Mouse (Mus musculus): ENCODE results near the gene Saxo1. TPM values are rescaled to one million over a fixed set of nuclear protein-coding genes. Genes with fewer than 3 reads are reported as not detected.

Gene Saxo1
- polyA plus RNA-seq, 1 experiment from 2014 or later, result not detected

DNA sequence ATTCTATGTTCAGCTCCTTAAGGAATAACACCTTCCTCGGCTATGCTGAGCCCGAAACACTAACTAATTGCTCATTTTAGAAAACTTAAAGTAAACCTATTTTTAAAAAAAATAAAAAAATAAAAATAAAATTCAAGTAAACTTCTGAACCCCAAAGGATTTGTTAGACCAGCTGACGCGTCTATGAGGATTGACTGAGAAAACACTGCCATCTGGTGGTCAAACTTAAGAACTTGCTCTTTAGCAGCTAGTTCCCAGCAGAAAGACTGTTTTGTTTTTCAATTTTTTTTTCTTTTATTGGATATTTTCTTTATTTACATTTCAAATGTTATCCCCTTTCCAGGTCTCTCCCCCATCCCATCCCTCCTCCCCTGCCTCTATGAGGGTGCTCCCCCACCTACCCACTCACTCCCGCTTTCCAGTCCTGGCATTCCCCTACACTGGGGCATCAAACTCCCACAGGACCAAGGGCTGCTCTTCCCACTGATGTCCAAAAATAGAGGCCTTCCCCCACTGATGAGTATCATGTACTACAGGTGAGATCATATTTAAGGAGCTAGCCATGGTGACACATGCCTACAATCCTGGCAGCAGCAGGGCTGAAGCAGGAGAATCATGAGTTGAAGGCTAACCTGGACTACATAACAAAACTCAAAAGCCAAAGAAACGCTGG lies 3.0 kb downstream of the Saxo1 start:
- peak; percentile 70 for ATAC-seq (replicated peaks)
- Histone ChIP-seq H3K36me3 (replicated peaks) (no peaks in the 10 kb centered on the region), H3K4me3 (no peak overlapping the region), H3K4me2 (no peak overlapping the region), H3K9ac (no peak overlapping the region), H3K4me1 (no peaks in the 10 kb centered on the region), H3K9me3 (no peaks in the 10 kb centered on the region), H3K27me3 (replicated peaks) (no peaks in the 10 kb centered on the region), H3K27ac (no peak overlapping the region)
- WGBS, result 26% methylated on average over 6 of the region's 6 CpGs

GRCm38 (mm10) chr4:86548332-86548731 lies 9.8 kb downstream of the Saxo1 start:
- no peak overlapping the region for H3K4me3 ChIP-seq
- H3K27me3 ChIP-seq (replicated peaks), result no peaks in the 10 kb centered on the region
- no peaks in the 10 kb centered on the region for H3K9me3 ChIP-seq
- no peaks in the 10 kb centered on the region for H3K4me1 ChIP-seq
- no peak for ATAC-seq (replicated peaks)
- 89% methylated on average over 9 of the region's 9 CpGs for WGBS
- H3K4me2 ChIP-seq, result no peak overlapping the region
- no peak overlapping the region for H3K27ac ChIP-seq
- no peak overlapping the region for H3K9ac ChIP-seq
- no peaks in the 10 kb centered on the region for H3K36me3 ChIP-seq (replicated peaks)

DNA sequence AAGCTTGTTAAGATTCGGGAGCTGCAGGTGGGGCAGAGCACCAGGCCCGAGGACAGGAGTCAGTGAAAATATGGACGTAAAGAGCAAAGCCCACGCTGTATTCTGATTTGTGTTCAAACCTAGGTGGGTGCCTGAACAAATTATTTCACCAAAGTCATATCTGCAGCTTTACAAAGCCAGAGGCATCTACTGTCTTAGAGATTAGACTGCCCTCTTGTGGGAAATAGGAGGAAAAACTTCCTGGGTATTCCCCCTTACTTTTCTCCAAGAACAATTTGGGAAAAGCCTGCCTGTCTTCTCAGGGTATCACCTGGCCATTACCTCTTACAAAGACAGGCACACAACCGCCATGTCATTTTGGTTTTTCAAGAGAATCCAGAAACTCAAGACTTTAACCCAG lies 12.5 kb downstream of the Saxo1 start:
- Histone ChIP-seq H3K27me3 (replicated peaks) (no peaks in the 10 kb centered on the region), H3K4me3 (no peak overlapping the region), H3K9me3 (no peaks in the 10 kb centered on the region), H3K4me2 (no peak overlapping the region), H3K27ac (no peak overlapping the region), H3K36me3 (replicated peaks) (no peaks in the 10 kb centered on the region), H3K4me1 (no peaks in the 10 kb centered on the region), H3K9ac (no peak overlapping the region)
- WGBS, result 61% methylated on average over 5 of the region's 5 CpGs
- no peak; the same call in 1 of the 2 replicates for ATAC-seq (replicated peaks)

GRCm38 (mm10) chr4:86543999-86544398 lies 14.1 kb downstream of the Saxo1 start:
- Histone ChIP-seq H3K4me2 (no peak overlapping the region), H3K4me1 (no peaks in the 10 kb centered on the region), H3K36me3 (replicated peaks) (no peaks in the 10 kb centered on the region), H3K9me3 (no peaks in the 10 kb centered on the region), H3K9ac (no peak overlapping the region), H3K27ac (no peak overlapping the region), H3K27me3 (replicated peaks) (no peaks in the 10 kb centered on the region), H3K4me3 (no peak overlapping the region)
- WGBS, result 62% methylated on average over 3 of the region's 3 CpGs
- no peak for ATAC-seq (replicated peaks)

DNA sequence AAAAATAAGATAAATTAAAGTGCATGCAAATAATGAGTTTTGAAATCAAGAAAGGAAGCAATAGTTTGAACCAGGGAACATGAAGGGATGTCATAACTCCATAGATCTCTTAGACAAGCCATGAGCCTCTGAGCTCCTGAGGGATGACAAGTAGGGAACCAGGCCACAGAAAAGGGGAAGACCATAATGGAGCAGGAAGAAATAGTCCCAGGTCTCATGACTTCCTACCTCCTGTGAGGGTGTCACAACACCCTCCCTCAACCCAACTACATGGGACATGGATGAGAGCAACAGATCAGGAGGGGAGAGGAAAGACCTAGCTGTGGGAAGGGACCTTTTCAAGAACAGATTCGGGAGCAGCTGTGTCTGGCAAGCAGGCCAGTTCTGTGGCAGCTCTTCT lies 16.6 kb downstream of the Saxo1 start:
- Histone ChIP-seq H3K36me3 (replicated peaks) (no peaks in the 10 kb centered on the region), H3K27me3 (replicated peaks) (no peaks in the 10 kb centered on the region), H3K27ac (no peak overlapping the region), H3K4me1 (no peaks in the 10 kb centered on the region), H3K9ac (no peak overlapping the region), H3K9me3 (no peaks in the 10 kb centered on the region), H3K4me3 (no peak overlapping the region), H3K4me2 (no peak overlapping the region)
- no peak for ATAC-seq (replicated peaks)
- WGBS, result 89% methylated on average over 1 of the region's 1 CpGs

GRCm38 (mm10) chr4:86538936-86539335 lies 19.2 kb downstream of the Saxo1 start:
- Histone ChIP-seq H3K4me1 (no peaks in the 10 kb centered on the region), H3K9ac (no peak overlapping the region), H3K27ac (no peak overlapping the region), H3K36me3 (replicated peaks) (no peaks in the 10 kb centered on the region), H3K4me3 (no peak overlapping the region), H3K27me3 (replicated peaks) (no peaks in the 10 kb centered on the region), H3K9me3 (no peaks in the 10 kb centered on the region), H3K4me2 (no peak overlapping the region)
- ATAC-seq (replicated peaks), result no peak
- 92% methylated on average over 5 of the region's 5 CpGs for WGBS

GRCm38 (mm10) chr4:86537972-86538371 lies 20.2 kb downstream of the Saxo1 start:
- WGBS, result 48% methylated on average over 4 of the region's 4 CpGs

DNA sequence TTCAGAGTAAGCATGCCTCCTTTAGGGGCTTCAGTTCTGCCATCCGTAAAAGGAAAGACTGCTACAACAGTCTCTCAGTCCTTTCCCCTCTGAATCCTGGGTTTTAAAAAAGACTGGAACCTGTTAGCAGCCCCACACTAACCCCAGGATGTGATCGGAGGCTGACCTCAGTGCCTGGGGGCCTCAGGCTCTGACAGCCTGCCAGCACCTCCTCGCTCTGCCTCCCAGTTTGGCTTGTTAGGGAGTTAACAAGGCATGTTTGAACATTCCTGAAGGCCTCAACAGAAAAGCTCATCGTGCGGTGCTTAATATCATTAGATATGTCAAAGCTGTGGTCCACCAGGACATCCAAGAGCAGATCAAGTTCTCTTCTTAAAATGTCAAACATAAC lies 24.0 kb downstream of the Saxo1 start:
- Histone ChIP-seq H3K4me2 (no peak overlapping the region), H3K9me3 (no peaks in the 10 kb centered on the region), H3K9ac (no peak overlapping the region), H3K36me3 (replicated peaks) (no peaks in the 10 kb centered on the region), H3K27me3 (replicated peaks) (no peaks in the 10 kb centered on the region), H3K4me1 (no peaks in the 10 kb centered on the region), H3K4me3 (no peak overlapping the region), H3K27ac (no peak overlapping the region)
- WGBS, result 66% methylated on average over 5 of the region's 5 CpGs
- no peak for ATAC-seq (replicated peaks)

More at GRCm38 (mm10) chr4:86537972-86538371, 20.2 kb downstream of the Saxo1 start:
- ATAC-seq (replicated peaks), result no peak
- no peaks in the 10 kb centered on the region for H3K36me3 ChIP-seq (replicated peaks)
- H3K4me3 ChIP-seq, result no peak overlapping the region
- H3K4me2 ChIP-seq, result no peak overlapping the region
- H3K27ac ChIP-seq, result no peak overlapping the region
- H3K4me1 ChIP-seq, result no peaks in the 10 kb centered on the region
- no peak overlapping the region for H3K9ac ChIP-seq
- H3K27me3 ChIP-seq (replicated peaks), result no peaks in the 10 kb centered on the region
- no peaks in the 10 kb centered on the region for H3K9me3 ChIP-seq

GRCm38 (mm10) chr4:86533406-86534090 lies 24.6 kb downstream of the Saxo1 start:
- no peaks in the 10 kb centered on the region for H3K27me3 ChIP-seq (replicated peaks)

DNA sequence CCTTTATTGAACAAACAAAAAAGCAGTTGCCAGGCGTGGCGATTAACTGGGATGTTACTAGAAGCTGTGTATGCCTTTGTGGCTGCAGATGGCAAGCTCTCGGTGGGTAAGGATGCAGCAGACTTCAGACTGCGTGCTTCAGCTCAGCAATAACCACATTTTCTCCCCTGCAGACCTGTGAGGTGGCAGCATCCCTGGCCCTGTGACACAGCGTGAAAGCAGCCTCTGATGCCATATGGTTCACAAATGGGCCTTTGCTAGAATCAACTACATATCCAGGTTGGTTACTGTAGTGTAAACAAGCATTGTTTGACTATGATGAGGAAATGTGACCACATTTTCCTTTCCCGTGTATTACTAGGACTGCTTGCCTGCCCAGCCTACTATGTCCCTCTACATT lies 29.0 kb downstream of the Saxo1 start:
- H3K4me1 ChIP-seq, result no peaks in the 10 kb centered on the region
- H3K27ac ChIP-seq, result no peak overlapping the region
- H3K4me3 ChIP-seq, result no peak overlapping the region
- WGBS, result 77% methylated on average over 6 of the region's 6 CpGs
- H3K36me3 ChIP-seq (replicated peaks), result no peaks in the 10 kb centered on the region
- ATAC-seq (replicated peaks), result no peak
- no peak overlapping the region for H3K4me2 ChIP-seq
- no peaks in the 10 kb centered on the region for H3K27me3 ChIP-seq (replicated peaks)
- no peak overlapping the region for H3K9ac ChIP-seq
- H3K9me3 ChIP-seq, result no peaks in the 10 kb centered on the region

More at GRCm38 (mm10) chr4:86533406-86534090, 24.6 kb downstream of the Saxo1 start:
- H3K4me1 ChIP-seq, result no peaks in the 10 kb centered on the region
- H3K9me3 ChIP-seq, result no peaks in the 10 kb centered on the region
- WGBS, result 90% methylated on average over 8 of the region's 8 CpGs
- H3K4me3 ChIP-seq, result no peak overlapping the region
- no peak overlapping the region for H3K9ac ChIP-seq
- no peak overlapping the region for H3K27ac ChIP-seq
- no peak overlapping the region for H3K4me2 ChIP-seq
- H3K36me3 ChIP-seq (replicated peaks), result no peaks in the 10 kb centered on the region
- no peak for ATAC-seq (replicated peaks)

DNA sequence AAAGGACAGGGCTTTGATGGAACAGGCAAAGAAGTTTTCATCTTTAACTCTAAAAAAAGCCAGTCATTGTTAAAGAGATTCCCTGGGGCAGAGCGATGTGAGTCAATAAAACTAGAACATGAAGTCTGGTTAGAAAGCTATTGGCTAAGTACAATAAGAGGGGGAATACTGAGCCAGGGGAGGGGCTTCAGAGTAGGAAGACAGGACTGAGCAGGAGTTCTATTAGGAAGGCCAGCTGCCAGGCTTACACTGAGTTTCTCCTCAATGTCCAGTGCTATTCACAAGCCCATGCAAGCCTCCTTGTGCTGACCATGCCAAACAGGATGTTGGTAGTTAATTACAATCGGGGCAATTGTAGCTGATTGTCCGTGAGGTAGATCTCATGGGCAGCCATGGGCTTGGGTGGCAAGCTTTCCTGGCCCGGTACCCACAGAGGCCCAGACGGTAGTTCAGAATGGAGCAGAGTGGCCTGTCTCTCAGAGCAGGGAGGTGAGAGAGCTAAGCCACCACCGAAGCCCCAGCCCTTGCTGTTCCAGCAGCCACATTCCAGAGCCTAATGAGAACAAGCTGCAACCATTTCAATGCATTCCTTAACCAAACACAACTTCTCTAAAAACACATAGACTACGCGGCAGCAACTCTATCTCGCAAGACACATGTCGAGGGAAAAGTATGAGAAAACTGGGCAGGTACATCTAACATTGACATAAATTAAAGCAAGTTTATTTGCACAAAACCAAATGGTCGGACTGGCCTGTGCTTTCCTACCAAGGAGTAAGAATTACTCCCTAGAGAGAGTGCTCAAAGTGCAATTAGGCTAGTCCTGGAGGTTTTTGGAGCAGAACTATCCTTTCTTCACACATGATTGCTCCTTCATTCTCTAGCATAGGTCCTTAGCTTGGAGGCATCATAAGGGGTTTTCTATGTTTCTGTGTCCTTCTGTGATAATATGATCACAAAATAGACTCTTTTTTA lies 30.7 kb downstream of the Saxo1 start:
- Histone ChIP-seq H3K4me3 (no peak overlapping the region), H3K9me3 (no peaks in the 10 kb centered on the region), H3K36me3 (replicated peaks) (no peaks in the 10 kb centered on the region), H3K4me1 (no peaks in the 10 kb centered on the region), H3K9ac (no peak overlapping the region), H3K27me3 (replicated peaks) (no peaks in the 10 kb centered on the region), H3K27ac (no peak overlapping the region), H3K4me2 (no peak overlapping the region)
- no peak for ATAC-seq (replicated peaks)
- 84% methylated on average over 11 of the region's 11 CpGs for WGBS

GRCm38 (mm10) chr4:86524483-86524882 lies 33.6 kb downstream of the Saxo1 start:
- H3K9ac ChIP-seq, result no peak overlapping the region
- 79% methylated on average over 1 of the region's 1 CpGs for WGBS
- no peak overlapping the region for H3K4me2 ChIP-seq
- no peak for ATAC-seq (replicated peaks)
- no peak overlapping the region for H3K27ac ChIP-seq
- H3K36me3 ChIP-seq (replicated peaks), result no peaks in the 10 kb centered on the region
- no peaks in the 10 kb centered on the region for H3K4me1 ChIP-seq
- no peaks in the 10 kb centered on the region for H3K9me3 ChIP-seq
- H3K4me3 ChIP-seq, result no peak overlapping the region
- H3K27me3 ChIP-seq (replicated peaks), result no peaks in the 10 kb centered on the region

All from midbrain, embryonic 15.5 days (tissue).